Mouse (Mus musculus) embryo, embryonic 9.5 days (tissue): ENCODE measurements around the gene Gm20823.
"Not testable (repeated sequence)": the region's sequence is repeated elsewhere in the genome, so short reads cannot be mapped to it uniquely, and the experiment has no call there.

Experiments
- DNase-seq: peaks from one replicate; pipeline ENCODE4 v3.0.0-alpha.2; 2017; ENCODE audit errors: extremely low spot score

Gene Gm20823

GRCm38 (mm10) chrY:62464745-62465144 is at the start of gene Gm20823:
Gene Gm20823, minus strand, starts transcription at chrY:62464845.
- DNase-seq: not testable (repeated sequence)
